Mouse (Mus musculus): ENCODE measurements around the gene Chd4.
A peak's percentile ranks its signal among the peaks of the same experiment; 100 is the strongest.

DNA sequence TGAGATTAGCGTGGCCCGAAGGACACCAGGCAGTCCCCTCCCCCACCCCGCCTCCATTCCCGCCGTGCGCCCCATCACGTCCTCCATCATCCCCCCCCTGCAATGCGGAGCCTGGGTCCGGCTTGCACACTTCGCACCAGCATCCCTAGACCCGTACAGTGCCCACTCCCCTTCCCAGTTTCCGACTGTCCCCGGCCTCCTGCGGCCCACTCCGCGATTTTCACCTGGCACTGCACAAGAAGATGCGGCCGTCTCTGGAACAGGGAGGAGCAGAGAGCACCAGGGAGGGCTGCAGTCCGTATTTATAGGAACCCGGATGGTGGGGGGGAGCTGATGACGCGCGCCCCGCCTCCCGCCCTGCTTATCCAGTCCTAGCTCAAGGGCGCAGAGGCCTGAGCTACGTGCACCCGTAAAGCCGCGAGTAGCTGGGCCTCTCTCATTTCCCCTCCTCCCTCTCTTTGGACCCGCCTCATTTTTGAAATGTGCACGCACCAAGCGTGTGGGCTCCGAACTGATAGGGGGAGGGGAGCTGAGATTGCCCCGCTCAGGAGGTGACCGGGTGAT, 69.6 kb downstream of the Chd4 start:
- peak; percentile 99 to 100 for TF ChIP-seq POLR2A (IDR thresholded peaks at IDR 0.05; ENCODE audit: control insufficient read depth in 1 of 2, insufficient read depth in 1 of 2, low read depth in 1 of 2, low read length in 2 of 2, poor library complexity in 1 of 2)
- no peak for TF ChIP-seq CHD1 (IDR thresholded peaks at IDR 0.05; ENCODE audit: low read depth, low read length)
- TF ChIP-seq TAL1 (IDR thresholded peaks at IDR 0.05; ENCODE audit: low read length): no peak
- no peak for TF ChIP-seq CTCF (IDR thresholded peaks at IDR 0.05 in 2 of 3, conservative IDR thresholded peaks at IDR 0.05 in 1 of 3; ENCODE audit: control insufficient read depth in 1 of 3, insufficient read depth in 1 of 3, low read depth in 2 of 3, low read length in 3 of 3, poor library complexity in 1 of 3, severe bottlenecking in 1 of 3)
- peak; percentile 66 for TF ChIP-seq HCFC1 (IDR thresholded peaks at IDR 0.05; ENCODE audit: low read depth, low read length)
- 0 out of 2 replicates have a peak, but pooled peaks have one; percentile 6 for TF ChIP-seq ZKSCAN1 (IDR thresholded peaks at IDR 0.05; ENCODE audit: low read depth, low read length)
- TF ChIP-seq NELFE (IDR thresholded peaks at IDR 0.05; ENCODE audit: low read depth, low read length): peak; percentile 100
- 0 out of 2 replicates have a peak, but pooled peaks have one; percentile 16 for TF ChIP-seq USF1 (IDR thresholded peaks at IDR 0.05; ENCODE audit: low read depth, low read length)
- no peak for TF ChIP-seq JUND (IDR thresholded peaks at IDR 0.05; ENCODE audit: low read depth, low read length)
- no peak for TF ChIP-seq ZNF384 (IDR thresholded peaks at IDR 0.05; ENCODE audit: low read depth, low read length)
